Comparison of ENCODE assay signal across 22 mouse cellular contexts in the genomic region with DNA sequence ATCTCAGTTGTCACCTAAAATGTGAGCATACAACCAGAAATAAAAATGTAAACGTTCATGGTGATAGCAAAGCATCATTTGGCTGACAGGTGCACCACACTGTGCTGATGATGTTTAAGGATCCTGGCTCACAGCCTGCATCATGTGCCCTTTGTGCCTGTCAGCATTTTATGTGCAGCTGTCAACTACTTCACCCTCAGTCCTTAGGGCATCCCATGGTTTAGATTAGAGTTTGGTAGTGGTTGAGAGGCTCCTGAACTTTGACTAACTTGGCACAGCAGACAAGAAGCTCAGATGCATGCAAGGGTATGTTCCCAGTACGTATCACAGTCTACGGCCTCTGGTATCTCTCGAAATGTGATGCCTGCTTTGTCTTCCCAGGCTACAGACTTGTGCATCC.
DNase-seq lines count a peak whose midpoint lies in the region; ATAC-seq and TF ChIP-seq lines count a peak whose summit lies in the region.
"Had no signal": no experiment of that assay in that cellular context is flagged by ENCODE, and none has a peak within 500 bp of the region (broad histone marks: within the 10 kb centered on the region; RNA-seq: fewer than 3 reads in every experiment).

No protein-coding gene starts in this region.

- peak; percentile 14 for DNase-seq in heart, postnatal 0 days (ENCODE audit: low spot score)
- DNase-seq in heart, adult 2 months = no peak
- DNase-seq in kidney, adult 18-20 months = peak; percentile 10
- DNase-seq in kidney, postnatal 4 days = no peak
- DNase-seq in brain, embryonic 14.5 days (ENCODE audit: low read depth) = peak; percentile 21
- DNase-seq in kidney, postnatal 14 days = peak; percentile 35
- no peak for DNase-seq in ovary, postnatal 10 days (ENCODE audit: low spot score)
- DNase-seq: adrenal gland, adult 2 months; adrenal gland, postnatal 36 days; cerebellum, adult 11 months; cerebellum, adult 8-10 months; cerebellum, postnatal 14 days; embryo, embryonic 11 days; gastrocnemius, adult 2 months; gastrocnemius, postnatal 25 days had no signal

- H3K36me3 ChIP-seq in heart, postnatal 0 days (replicated peaks; ENCODE audit: control insufficient read depth, insufficient read depth, low read length) = no peaks in the 10 kb centered on the region
- no peaks in the 10 kb centered on the region for H3K36me3 ChIP-seq in heart, adult 2 months (ENCODE audit: control insufficient read depth, insufficient read depth, low read length)
- H3K36me3 ChIP-seq: embryonic facial prominence, embryonic 15.5 days; forebrain, embryonic 10.5 days; heart, embryonic 15.5 days; hindbrain, embryonic 10.5 days; intestine, embryonic 15.5 days had no signal

- H3K79me2 ChIP-seq in heart, adult 2 months (replicated peaks; ENCODE audit: control insufficient read depth, insufficient read depth, low read length) = no peaks in the 10 kb centered on the region

- no peaks in the 10 kb centered on the region; the same call in 1 of the 2 replicates for H3K4me1 ChIP-seq in heart, postnatal 0 days (ENCODE audit: control insufficient read depth, insufficient read depth)
- H3K4me1 ChIP-seq in heart, adult 2 months (ENCODE audit: control insufficient read depth, insufficient read depth, low read length) = no peaks in the 10 kb centered on the region
- H3K4me1 ChIP-seq: embryonic facial prominence, embryonic 15.5 days; forebrain, embryonic 10.5 days; heart, embryonic 15.5 days; hindbrain, embryonic 10.5 days; intestine, embryonic 15.5 days had no signal

- 50% methylated on average over 4 of the region's 4 CpGs for WGBS in heart, postnatal 0 days
- 52% methylated on average over 4 of the region's 4 CpGs for WGBS in heart, adult 2 months

- no peak overlapping the region for H3K27ac ChIP-seq in heart, postnatal 0 days (ENCODE audit: low read depth)
- no peak overlapping the region for H3K27ac ChIP-seq in heart, adult 2 months
- H3K27ac ChIP-seq: embryonic facial prominence, embryonic 15.5 days; forebrain, embryonic 10.5 days; gastrocnemius, adult 2 months; heart, embryonic 15.5 days; hindbrain, embryonic 10.5 days; hindbrain, embryonic 14.5 days; intestine, embryonic 15.5 days had no signal

- no peak overlapping the region for H3K4me3 ChIP-seq in heart, postnatal 0 days (ENCODE audit: low read depth, low read length)
- H3K4me3 ChIP-seq in heart, adult 2 months = no peak overlapping the region
- H3K4me3 ChIP-seq: embryonic facial prominence, embryonic 15.5 days; erythroblast, embryonic 14.5 days; forebrain, embryonic 10.5 days; gastrocnemius, adult 2 months; heart, embryonic 15.5 days; hindbrain, embryonic 10.5 days; intestine, embryonic 15.5 days had no signal

- H3K27me3 ChIP-seq in heart, postnatal 0 days (ENCODE audit: control insufficient read depth, insufficient read depth, low read length) = no peaks in the 10 kb centered on the region
- no peaks in the 10 kb centered on the region for H3K27me3 ChIP-seq in heart, adult 2 months (ENCODE audit: control insufficient read depth, insufficient read depth, low read length)
- H3K27me3 ChIP-seq: embryonic facial prominence, embryonic 15.5 days; heart, embryonic 15.5 days; intestine, embryonic 15.5 days had no signal

- H3K4me2 ChIP-seq in heart, postnatal 0 days (ENCODE audit: low read depth, low read length) = no peak overlapping the region
- H3K4me2 ChIP-seq: embryonic facial prominence, embryonic 15.5 days; heart, embryonic 15.5 days; hindbrain, embryonic 14.5 days; intestine, embryonic 15.5 days had no signal

- peak; percentile 72; the same call in 1 of the 2 replicates for ATAC-seq in heart, postnatal 0 days (ENCODE audit: insufficient read depth, low read depth)
- ATAC-seq: intestine, embryonic 15.5 days had no signal

- TF ChIP-seq POLR2A in heart, adult 2 months (IDR thresholded peaks at IDR 0.05; ENCODE audit: insufficient read depth, low read depth, low read length) = no peak
- TF ChIP-seq POLR2A in brain, embryonic 14.5 days (IDR thresholded peaks at IDR 0.05; ENCODE audit: borderline replicate concordance, extremely low read depth, insufficient read depth, insufficient read length, poor library complexity, severe bottlenecking) = no peak

- no peak for TF ChIP-seq CTCF in heart, postnatal 0 days (IDR thresholded peaks at IDR 0.05; ENCODE audit: low read depth)
- TF ChIP-seq CTCF in heart, adult 2 months (IDR thresholded peaks at IDR 0.05) = no peak
- no peak for TF ChIP-seq CTCF in brain, embryonic 14.5 days (IDR thresholded peaks at IDR 0.05; ENCODE audit: borderline replicate concordance, extremely low read depth, insufficient read depth, insufficient read length)

- intact Hi-C loops in heart, adult 2 months (cut with DNase I) = no loop called here

- no peak for TF ChIP-seq EP300 in heart, postnatal 0 days (IDR thresholded peaks at IDR 0.05; ENCODE audit: low read depth)
- TF ChIP-seq EP300 in heart, adult 2 months (IDR thresholded peaks at IDR 0.05; ENCODE audit: insufficient read depth, low read depth, low read length) = no peak

- no peak overlapping the region for H3K9ac ChIP-seq in heart, postnatal 0 days (replicated peaks; ENCODE audit: low read depth, low read length)
- H3K9ac ChIP-seq in heart, adult 2 months (ENCODE audit: low read depth, low read length) = no peak overlapping the region
- H3K9ac ChIP-seq: embryonic facial prominence, embryonic 15.5 days; heart, embryonic 15.5 days; hindbrain, embryonic 14.5 days; intestine, embryonic 15.5 days had no signal

- no peaks in the 10 kb centered on the region for H3K9me3 ChIP-seq in heart, postnatal 0 days (replicated peaks; ENCODE audit: control insufficient read depth, low read length)
- H3K9me3 ChIP-seq: embryonic facial prominence, embryonic 15.5 days; forebrain, embryonic 10.5 days; heart, embryonic 15.5 days; hindbrain, embryonic 10.5 days; intestine, embryonic 15.5 days had no signal

Comparison
In these comparisons a context has a peak if more than half of its experiments do, and no peak if none do; other contexts are left out.
1. DNase-seq: peak in heart, postnatal 0 days (single experiment), kidney, adult 18-20 months (single experiment), brain, embryonic 14.5 days (single experiment) and kidney, postnatal 14 days (single experiment); none in heart, adult 2 months (0 of 2), kidney, postnatal 4 days (0 of 2) and ovary, postnatal 10 days (single experiment).